8 mouse cellular contexts compared by ENCODE assay signal in genomic region chr2:36230366-36230765, GRCm38 (mm10). TPM values are rescaled to one million over a fixed set of nuclear protein-coding genes. Genes with fewer than 3 reads are reported as not detected.
A peak's percentile ranks its signal among the peaks of the same experiment; 100 is the strongest.
DNase-seq lines count a peak whose midpoint lies in the region; TF ChIP-seq lines count a peak whose summit lies in the region.

Ptgs1 (plus strand) TSS chr2:36230426.

- no peak for TF ChIP-seq CTCF in cerebellum, adult 2 months (IDR thresholded peaks at IDR 0.05; ENCODE audit: borderline replicate concordance, insufficient read depth, low read depth, low read length)

- peak within 1 kb of the TSS; percentile 40 for H3K4me3 ChIP-seq in cerebellum, adult 2 months (replicated peaks; ENCODE audit: insufficient read depth, low read depth, low read length)
- peak within 1 kb of the TSS; percentile 51 for H3K4me3 ChIP-seq in forebrain, embryonic 10.5 days
- H3K4me3 ChIP-seq in hindbrain, embryonic 10.5 days, result peak within 1 kb of the TSS; percentile 53

- H3K9me3 ChIP-seq in forebrain, embryonic 10.5 days, result no peaks in the 10 kb centered on the region
- H3K9me3 ChIP-seq in hindbrain, embryonic 10.5 days, result no peaks in the 10 kb centered on the region

- DNase-seq in cerebellum, adult 2 months, result peak in 1 of 2 experiments; percentile 24
- no peak for DNase-seq in cerebellum, adult 11 months
- peak; percentile 51 to 81 for DNase-seq in adrenal gland, adult (ENCODE audit: inconsistent age in 2 of 2, low spot score in 1 of 2)
- no peak for DNase-seq in forebrain, embryonic 10.5 days (ENCODE audit: extremely low spot score, low spot score)
- DNase-seq in hindbrain, embryonic 10.5 days (ENCODE audit: low spot score), result peak; percentile 38
- peak; percentile 57 for DNase-seq in layer of hippocampus, adult 9-11 months
- DNase-seq in lung, postnatal 10 days, result peak; percentile 88
- peak; percentile 37 for DNase-seq in right cerebral cortex, postnatal 14 days

- no peaks in the 10 kb centered on the region for H3K36me3 ChIP-seq in forebrain, embryonic 10.5 days (replicated peaks)
- no peaks in the 10 kb centered on the region for H3K36me3 ChIP-seq in hindbrain, embryonic 10.5 days

- peaks cover 10% of the 10 kb centered on the region for H3K4me1 ChIP-seq in cerebellum, adult 2 months (ENCODE audit: control insufficient read depth, insufficient read depth, low read length)
- peaks cover 22% of the 10 kb centered on the region for H3K4me1 ChIP-seq in forebrain, embryonic 10.5 days
- peaks cover 20% of the 10 kb centered on the region for H3K4me1 ChIP-seq in hindbrain, embryonic 10.5 days (replicated peaks)

- WGBS in cerebellum, adult 2 months, result 1% methylated on average over 18 of the region's 18 CpGs
- 2% methylated on average over 18 of the region's 18 CpGs for WGBS in forebrain, embryonic 10.5 days
- 3% methylated on average over 18 of the region's 18 CpGs for WGBS in hindbrain, embryonic 10.5 days

- H3K27ac ChIP-seq in cerebellum, adult 2 months (ENCODE audit: insufficient read depth, low read length), result no peak within 1 kb of the TSS
- no peak within 1 kb of the TSS for H3K27ac ChIP-seq in forebrain, embryonic 10.5 days
- H3K27ac ChIP-seq in hindbrain, embryonic 10.5 days, result no peak within 1 kb of the TSS; the same call in 1 of the 2 replicates

- TF ChIP-seq POLR2A in cerebellum, adult 2 months (IDR thresholded peaks at IDR 0.05; ENCODE audit: borderline replicate concordance, insufficient read depth, low read length), result no peak

- no peaks in the 10 kb centered on the region for H3K27me3 ChIP-seq in cerebellum, adult 2 months (ENCODE audit: control insufficient read depth, insufficient read depth, low read length)
- H3K27me3 ChIP-seq in forebrain, embryonic 10.5 days (ENCODE audit: poor library complexity, severe bottlenecking), result peaks cover 32% of the 10 kb centered on the region
- H3K27me3 ChIP-seq in hindbrain, embryonic 10.5 days (ENCODE audit: insufficient read depth, poor library complexity, severe bottlenecking), result peaks cover 35% of the 10 kb centered on the region

RNA-seq across cellular contexts. Expression of gene Ptgs1, which starts in this region (rescaled TPM):
- polyA plus RNA-seq in cerebellum, adult 2 months (2012; rRNA removed), result 6.5 and 9.3 TPM in 2 replicates
- polyA plus RNA-seq in forebrain, embryonic 10.5 days (2016; fragmentation: Nextera tagmentation; extraction: Ambion mirVana), result 2.2 and 3.6 TPM in 2 replicates
- polyA plus RNA-seq in hindbrain, embryonic 10.5 days (2016; fragmentation: Nextera tagmentation; extraction: Ambion mirVana), result 4.5 and 5.2 TPM in 2 replicates

Comparison
In these comparisons a context has a peak if more than half of its experiments do, and no peak if none do; other contexts are left out.
1. DNase-seq: peak in adrenal gland, adult (2 of 2), hindbrain, embryonic 10.5 days (single experiment), layer of hippocampus, adult 9-11 months (single experiment), lung, postnatal 10 days (single experiment) and right cerebral cortex, postnatal 14 days (single experiment); none in cerebellum, adult 11 months (single experiment) and forebrain, embryonic 10.5 days (single experiment).
2. Peak in every context shown above with its lines, with median percentiles within 50 percentile points of each other: H3K4me3 ChIP-seq.